Mouse (Mus musculus) thymus, adult 18-20 months (tissue): Measurements from ENCODE around the gene Rpl41.

Experiments
- DNase-seq, 2 experiments: peaks; one replicate each; pipeline ENCODE4 v3.0.0; 2022; ENCODE audit warnings: mixed read lengths in 2 of 2

Gene Rpl41

DNA sequence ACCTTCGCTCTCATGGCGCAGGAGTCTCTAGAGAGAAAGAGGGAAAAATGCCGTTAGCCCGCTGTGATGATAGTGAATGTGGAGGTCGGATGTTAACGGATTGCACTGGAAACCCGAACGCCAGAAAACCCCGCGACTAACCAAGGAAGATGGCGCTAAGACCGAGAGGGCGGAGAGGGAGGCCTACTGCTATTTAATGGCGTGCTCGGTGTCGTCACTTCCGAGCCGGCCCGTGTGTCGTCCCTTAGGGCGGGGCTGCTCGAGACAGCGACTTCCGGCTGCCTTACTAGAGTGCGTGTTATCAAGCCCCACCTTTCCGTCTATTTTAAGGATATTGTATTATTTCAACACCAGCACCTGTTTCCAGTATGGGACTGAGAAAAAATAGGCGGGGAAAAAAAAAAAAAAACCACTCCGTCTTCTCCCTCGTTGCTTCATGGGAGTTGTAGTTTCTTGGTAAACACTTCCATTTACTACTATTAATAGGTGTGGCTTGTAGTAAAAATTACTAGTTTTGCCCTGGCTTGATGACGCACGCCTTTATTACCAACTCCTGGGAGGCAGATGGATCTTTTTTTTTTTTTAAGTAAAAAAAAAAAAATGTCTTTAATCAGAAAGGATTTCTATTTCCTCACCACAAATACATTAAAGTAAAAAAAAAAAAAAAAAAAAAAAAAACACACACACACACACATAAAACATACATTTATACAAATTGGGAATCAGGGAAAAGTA, at the start of gene Rpl41:
Gene Rpl41 (minus strand): TSS at position 359 of the 735 bp plus-strand sequence.
- DNase-seq, result peak; percentile 87 to 92

DNA sequence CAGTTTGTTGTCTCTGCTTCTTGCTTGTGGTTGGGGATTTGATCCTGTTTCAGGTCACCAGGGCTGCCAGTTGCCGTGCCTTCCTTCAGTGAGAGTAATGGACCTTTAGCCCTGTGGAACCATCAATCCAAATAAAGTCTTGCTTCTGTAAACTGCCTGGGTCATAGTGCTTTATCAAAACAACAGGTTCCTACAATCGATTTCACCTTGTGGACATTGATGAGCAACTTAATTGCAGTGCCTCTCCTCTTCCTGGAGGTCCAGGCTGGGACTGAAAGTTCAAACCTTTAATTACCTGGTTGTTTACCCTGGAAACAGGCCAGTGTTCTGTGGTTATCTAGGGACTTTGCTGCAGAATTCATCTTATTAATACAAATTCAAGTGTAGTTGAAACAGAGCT, 49.4 kb upstream of the Rpl41 start:
- no peak for DNase-seq

DNA sequence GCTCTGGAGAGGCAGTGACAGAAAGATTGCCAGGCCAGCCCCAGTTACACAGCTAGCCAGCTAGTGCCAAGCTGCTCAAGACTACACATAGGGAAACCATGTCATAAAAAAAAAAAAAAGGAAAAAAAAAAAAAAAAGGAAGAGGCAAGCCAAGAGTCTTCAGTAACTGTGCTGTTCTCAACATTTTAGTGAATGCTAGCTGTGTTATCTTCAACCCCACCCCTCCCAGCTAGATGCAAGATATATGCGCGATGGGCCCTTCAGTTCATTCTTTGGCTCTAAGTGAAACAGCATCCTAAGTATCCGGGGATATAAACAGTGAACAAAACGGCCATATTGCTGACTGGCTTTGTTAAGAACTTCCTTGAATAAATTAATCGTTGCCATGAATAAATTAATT, 43.7 kb upstream of the Rpl41 start:
- no peak for DNase-seq

DNA sequence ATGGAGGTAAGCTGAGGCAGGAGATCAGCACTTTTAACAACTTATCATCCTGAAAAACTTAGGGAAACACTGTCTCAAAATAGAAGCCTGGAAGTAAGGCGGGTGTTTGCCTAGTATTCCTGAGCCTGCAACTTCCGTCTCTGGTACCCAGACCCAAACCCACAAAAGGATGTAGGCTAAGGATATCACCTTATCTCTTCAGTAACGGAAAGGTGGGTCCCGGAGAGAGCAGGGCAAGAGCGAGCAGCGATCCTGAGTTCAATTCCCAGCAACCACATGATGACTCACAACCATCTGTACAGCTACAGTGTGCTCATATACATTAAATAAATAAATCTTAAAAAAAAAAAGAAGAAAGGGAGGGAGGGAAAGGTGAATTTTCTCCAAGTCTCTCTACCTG, 42.3 kb upstream of the Rpl41 start:
- no peak for DNase-seq

DNA sequence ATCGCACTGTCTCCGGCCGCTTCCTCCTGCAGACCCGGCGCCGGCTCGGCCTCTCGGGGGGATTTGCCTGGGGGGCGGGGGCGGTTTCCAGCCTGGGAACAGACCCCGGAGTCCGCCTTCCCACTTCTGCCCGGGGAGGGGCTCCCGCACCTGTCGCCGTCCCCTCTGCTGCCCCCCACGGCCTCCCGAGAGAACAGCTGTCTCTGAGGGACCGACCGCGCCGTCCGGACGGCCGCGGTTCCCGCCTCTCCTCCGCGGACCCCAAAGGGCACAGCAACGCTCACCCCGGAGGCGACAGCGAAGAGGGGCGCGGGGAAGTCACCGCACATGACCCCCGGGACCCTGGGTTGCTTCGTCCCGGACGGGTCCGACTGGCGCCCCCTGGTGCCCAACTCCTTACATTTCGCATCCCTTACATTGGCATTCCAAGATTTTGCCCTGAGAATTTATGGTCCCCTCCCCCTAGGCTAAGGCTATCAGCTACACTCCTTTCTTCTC, 41.1 kb upstream of the Rpl41 start:
- DNase-seq, result peak in 1 of 2 experiments; percentile 38

DNA sequence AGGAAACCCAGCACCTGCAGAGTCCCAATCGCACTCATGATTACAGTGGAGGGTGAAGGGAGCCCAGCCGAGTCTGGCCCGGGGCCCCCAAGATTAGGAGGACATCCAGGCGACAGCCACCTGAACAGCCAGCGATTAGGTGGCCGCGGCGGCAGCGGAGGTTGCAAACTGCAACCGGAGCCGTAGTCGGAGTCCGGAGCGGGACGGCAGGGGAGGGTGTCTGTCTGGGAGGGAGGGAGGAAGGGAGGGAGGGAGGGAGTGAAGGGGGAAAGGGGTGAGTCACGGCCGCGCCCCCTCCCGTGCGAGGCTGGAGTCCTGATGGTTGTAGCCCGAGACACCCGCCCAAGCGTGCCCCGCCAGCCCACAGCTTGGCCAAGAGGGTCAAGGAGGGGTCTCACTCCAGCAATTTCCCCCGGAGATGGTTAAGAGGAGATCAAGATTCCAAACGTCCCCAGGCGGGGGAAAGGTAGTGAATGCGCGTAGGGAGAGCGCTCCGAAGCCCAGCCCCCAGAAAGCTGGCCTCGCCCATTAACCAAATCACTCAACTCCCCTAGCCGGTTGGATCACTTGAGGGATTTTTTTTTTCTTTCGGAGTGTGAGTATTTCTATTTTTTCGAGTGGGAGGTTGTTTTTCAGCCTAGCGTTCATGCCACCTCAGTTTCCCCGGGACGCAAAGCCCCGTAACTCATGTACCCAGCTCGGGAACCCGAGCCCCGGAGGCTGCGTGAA, 40.5 kb upstream of the Rpl41 start, which contains the start of gene Erbb3:
Gene Erbb3 (minus strand): TSS at position 189 of the 729 bp plus-strand sequence.
- peak in 1 of 2 experiments; percentile 26 for DNase-seq

DNA sequence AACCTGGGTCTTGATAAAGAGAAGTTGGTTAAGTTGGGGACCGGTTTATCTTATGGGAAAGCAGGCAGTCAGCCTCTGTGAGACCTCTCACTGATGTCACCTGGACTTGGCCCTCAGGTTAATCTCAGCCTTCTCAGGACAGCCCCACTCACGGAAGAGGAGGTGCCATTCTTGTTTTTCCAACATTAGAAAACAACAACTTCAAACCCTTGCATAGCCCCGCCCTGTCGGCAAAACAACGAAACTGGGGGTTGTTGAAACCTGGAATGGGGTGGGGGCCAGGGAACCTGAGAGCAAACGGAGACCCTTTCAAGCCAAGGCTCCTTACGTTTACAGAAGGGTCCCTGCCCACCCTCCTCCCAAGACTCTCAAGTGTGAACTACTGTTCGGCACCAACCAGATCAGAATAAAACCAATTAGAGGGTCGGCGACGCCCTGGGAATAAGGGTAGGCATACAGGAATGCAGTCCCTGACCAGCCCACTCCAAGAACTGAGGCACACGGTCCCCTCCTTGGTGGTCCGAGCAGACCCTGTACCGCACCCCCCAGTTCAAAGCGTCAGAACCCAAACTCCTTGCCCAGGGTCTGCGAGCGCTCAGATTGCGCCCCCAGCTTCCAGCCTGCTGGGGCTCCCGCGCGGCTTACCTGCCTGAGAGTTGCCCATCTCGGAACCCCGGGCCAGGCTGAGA, 39.8 kb upstream of the Rpl41 start:
- DNase-seq, result no peak

DNA sequence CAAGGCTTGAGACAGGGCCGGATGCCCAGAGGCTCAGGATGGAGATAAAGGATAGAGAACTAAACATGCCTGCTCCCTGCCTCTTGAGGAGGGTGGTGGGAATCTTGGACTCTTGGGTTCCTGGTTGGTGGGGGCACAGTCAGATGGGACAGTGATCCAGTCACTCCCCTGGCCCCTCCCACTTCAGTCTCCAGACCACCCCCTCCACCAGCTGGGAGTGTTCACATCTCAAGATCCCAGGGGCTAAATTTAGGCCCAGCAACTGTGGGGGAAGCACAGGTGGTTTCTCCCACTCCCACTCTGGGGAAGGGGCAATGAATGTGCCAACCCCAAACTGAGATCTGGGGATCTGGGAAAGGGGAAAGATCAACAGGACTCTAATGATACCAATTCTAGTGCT, 39.0 kb upstream of the Rpl41 start:
- no peak for DNase-seq

DNA sequence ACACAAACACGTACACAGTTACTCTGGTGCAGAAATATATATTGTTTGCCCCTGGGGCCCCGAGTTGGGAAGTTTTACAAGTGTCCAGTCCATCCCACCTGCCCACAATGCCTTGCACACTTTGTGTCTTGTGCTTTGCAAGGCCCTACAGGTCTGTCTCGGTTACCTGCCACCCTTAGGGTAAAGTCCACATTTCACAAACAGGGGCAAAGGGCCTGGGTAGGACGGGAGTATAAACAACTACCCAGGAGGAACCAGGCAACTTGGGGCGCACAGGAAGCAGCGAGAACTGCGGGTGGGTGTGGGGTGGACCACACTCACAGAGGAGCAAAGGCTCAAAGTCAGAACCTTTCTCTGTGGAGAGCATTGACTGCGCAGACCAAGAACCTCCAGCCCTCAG, 38.6 kb upstream of the Rpl41 start:
- no peak for DNase-seq

DNA sequence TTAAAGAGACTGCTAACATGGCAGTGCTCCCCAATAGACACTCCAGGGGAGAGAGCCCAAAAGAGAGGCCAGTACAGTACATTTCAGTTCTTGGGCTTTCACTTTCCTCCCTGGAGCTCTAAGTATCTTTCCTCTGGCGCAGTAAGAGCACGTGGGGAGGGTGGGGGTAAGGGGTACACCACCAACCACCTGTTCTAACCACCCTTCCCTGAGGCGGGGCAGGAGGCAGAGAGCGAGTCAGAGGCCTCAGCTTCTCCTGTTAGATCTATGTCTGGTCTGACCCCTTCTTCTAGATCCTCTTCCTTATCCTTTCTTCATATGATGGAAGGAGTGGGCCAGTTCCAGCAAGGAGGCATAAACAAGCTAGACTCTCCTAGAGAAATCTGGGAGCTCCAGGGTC, 38.0 kb upstream of the Rpl41 start:
- DNase-seq, result peak; percentile 35 to 39

DNA sequence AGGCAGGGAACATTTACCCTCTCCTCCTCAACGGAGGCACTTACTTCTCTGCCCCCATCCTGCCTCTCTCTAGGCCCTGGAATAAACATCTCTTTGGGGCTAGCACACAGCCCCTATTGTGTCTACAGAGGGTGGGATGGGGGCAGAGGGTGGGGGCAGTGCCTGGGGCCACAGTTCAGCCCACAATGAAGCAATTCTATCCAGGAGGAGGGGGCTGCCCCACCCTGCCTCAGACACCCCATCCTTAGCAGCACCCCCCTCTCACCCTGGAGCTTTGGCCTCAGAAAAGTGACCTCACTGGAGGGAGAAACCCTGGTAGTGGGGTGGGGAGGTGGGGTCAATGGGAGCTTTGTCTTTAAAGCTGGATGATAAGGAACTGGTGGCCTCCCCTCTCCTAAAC, 37.4 kb upstream of the Rpl41 start:
- DNase-seq, result no peak

DNA sequence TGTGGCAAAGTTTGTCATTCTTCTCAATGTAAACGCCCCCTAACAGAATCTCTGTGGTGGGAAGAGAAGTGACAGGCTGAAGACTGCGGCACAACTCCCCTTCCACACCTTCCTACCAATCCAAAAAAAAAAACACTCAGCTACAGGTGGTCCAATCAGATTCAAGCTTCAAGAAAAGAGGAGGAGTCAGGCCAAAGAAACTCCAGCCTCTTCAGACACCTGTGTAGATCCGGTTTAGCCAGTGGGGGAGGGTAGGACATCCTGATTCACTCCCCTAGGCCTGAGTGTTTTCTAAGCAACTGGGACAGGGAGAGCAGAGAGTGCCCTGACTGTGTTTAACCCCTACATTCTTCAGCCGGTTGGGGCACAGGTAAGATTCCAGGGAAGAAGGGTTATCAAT, 35.3 kb upstream of the Rpl41 start:
- DNase-seq, result peak in 1 of 2 experiments; percentile 34

DNA sequence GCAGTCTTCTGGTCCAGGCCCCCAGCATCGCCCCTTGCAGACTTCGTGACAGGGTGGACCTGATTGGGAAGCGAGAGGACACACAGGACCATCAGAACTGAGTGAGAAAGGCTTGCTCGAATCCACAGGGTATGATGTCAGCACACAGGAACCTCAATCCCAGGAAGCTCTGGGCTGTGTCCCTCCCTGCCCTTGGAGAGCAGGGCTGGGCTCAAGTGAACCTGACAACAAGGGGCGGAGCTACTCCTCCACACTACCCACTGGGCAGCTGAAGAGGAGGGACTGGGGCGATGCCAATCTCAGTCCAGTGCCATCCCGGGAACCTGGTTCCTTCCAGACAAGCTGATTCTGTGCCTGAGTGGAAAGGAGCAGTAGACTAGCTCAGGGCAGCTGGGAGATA, 34.5 kb upstream of the Rpl41 start:
- no peak for DNase-seq

DNA sequence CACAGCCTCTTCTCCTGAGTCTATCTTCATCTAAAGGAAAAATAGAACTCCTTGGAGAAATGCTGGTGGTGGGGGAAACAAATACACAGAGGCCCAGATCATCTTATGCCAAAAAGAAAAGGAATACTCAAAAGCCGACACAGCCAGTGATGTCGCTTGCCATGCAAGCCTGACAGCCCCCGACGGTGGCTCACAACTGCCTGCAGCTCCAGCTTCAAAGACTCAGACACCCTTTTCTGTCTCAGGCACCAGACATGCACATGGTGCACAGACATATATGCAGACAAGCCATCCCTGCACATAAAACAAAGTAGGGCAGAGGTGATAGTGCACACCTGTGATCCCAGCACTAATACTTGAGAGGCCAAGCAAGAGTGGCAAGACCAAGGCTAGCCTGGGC, 30.6 kb upstream of the Rpl41 start:
- DNase-seq, result no peak

DNA sequence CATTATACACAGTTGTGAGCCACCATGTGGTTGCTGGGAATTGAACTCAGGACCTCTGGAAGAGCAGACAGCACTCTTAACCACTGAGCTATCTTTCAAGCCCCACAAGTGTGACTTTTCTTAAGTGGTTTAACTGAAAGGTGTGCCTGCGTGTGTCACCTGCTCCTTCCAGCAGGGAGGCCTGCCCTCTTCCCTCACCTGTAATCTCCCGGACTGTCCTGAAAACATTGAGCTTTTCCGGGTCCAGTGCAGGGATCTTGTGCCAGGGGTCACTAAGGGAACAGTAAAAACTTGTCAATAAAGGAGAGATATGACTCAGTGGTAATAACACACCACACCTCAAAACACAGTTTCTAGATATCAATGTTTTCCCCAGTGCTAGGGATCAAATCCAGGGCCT, 30.2 kb upstream of the Rpl41 start:
- DNase-seq, result no peak

DNA sequence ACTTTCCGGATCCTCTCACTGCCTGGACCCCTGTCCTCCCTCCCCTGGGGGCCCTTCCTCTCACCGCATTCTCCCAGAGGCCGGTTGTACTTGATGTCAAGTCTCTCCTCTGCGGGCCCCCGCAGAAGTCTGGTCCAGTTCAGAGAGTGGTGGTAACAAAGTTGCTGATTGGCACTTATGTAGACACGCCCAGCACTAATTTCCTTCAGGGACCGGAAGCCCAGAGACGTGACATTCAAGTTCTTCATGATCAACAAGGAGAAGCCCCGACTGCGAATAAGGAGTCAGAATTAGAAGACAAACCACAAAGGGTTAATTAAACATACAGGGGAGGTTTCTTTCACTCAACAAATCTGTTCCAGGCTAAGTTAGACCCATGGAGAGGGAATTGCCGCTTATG, 29.2 kb upstream of the Rpl41 start:
- DNase-seq, result no peak

DNA sequence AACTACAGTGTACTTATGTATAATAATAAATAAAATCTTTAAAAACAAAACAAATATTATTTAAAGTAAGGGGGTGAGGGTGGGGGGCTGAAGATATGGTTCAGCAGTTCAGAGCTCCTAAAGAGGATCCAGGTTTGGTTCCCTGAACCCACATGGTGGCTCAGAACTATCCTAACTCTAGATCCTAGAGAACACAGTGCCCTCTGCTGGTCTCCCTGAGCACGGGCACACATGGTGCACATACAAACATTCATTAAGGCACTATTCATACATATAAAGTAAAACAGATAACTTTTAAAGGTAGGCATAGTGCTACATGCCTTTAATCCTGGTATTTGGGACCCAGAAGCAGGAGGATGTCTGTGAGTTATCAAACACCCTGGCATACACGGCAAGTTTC, 26.0 kb upstream of the Rpl41 start:
- no peak for DNase-seq

DNA sequence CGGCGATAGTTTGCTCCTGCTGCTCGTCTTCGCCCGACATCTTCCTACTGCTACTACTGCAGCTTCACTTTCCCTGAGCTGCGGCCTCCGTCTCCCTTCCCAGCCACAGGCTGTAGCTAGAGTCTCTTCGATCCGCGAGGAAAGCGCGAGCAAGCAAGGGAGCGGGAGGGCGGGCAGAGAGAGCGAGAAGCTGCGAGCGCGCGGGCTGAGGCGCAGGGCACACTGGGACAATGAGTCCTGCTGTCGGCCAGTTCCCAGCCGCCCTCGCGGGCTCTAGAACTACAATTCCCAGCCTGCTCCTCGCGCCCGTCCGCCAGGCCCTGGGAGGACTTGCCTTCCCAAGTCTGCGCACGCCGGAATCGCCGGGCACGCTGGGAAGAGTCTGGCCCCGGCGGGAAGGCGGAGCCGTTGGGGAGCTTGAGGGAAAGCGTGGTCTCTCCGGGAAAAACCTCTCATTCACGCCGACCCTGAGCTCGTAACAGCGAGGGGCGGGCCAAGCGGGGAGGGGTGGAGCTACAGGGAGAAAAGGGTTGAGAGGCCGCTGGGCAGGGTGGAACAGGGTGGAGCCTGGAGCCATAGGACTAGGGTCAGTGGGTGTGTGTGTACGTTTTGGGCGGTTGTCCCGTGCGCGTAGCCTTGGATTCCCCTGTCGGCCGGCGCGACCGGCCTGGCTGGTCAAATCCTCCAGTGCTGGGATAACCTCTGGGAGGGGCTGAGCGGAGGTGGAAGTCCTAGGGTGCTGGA, 16.9 kb upstream of the Rpl41 start, which contains the start of gene Pa2g4:
Gene Pa2g4 (minus strand): TSS at position 200 of the 744 bp plus-strand sequence.
- peak; percentile 94 to 95 for DNase-seq

DNA sequence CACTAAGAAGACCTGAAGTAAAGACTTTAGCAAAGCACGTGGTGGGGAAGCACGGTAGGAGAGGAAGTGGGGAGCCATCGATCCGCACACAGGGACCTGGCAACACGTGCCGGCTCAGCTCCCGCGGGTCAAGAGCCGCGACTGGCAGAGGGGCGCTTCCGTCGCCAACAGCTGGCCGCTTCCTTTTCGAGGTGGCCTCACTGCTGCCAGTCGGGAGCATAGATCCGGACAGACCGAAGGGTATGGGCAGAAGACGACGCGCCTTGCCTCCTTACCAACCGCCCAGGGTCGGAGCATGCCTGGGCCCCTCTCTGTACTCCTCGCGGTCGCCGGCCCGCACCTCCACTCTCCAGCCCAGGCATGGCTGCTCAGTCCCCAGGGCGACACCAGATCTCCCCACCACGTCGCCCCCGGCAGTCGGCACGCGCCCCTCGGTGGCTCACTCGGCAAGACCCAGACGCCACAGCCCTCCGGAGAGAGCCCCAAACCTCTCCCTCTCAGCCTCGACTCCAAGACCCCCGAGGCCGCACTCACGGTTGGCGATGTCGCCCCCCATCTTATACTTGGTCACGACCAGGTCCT, 16.2 kb upstream of the Rpl41 start:
- DNase-seq, result peak in 1 of 2 experiments; percentile 47

DNA sequence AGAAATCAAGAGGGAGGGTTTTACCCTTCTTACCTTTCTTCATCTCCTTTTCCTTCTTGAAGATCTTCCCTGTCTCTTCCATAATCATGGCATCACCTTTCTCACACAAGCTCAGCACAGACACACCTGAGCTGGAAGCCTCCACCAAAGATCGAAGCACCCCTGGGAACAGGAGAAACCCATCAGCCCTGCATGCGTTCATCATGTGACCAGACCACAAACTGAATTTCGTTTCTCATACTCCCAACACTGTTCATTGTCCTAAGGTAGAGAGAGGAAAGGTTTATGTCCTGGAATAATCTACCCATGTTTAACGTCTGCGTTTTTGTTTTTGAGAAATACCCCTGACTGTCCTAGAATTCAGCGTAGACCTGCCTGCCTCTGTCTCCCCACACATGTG, 14.4 kb upstream of the Rpl41 start:
- no peak for DNase-seq

DNA sequence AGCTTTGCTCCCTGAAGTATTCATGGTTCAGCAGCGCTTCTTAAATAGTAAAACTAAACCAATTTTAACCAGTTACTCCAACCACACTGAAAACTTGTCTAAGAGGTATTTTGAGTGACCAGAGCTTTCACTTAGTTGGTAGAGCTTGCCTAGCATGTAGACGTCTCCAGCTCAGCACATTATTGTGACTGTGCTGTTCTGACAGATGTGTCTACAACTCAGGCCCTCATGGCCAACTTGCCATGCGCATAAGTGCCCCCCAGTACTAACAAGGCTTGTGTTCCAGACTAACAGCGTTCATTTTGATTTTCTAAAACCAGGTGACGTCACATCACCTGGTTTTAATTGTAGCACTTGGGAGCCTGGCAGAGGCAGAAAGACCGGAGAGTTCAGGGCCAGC, 7.9 kb upstream of the Rpl41 start:
- DNase-seq, result no peak

DNA sequence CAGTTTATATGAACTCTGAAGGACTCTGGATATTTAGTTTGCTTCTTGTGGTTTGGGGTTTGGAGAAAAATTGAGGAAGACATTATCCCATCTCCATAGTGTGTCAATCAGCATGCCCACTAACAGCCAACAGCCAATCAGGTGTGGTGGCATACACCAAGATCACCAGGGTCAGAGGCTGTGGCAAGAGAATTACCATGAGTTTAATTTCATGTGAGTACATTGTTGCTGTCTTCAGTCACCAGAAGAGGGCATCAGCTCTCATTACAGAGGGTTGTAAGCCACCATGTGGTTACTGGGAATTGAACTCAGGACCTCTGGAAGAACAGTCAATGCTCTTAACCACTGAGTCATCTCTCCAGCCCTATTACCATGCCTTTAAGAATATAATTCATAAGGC, 7.2 kb upstream of the Rpl41 start:
- no peak for DNase-seq
